Mouse (Mus musculus): ENCODE results near the gene Slc4a8. TPM values are rescaled to one million over a fixed set of nuclear protein-coding genes. Genes with fewer than 3 reads are reported as not detected.

Slc4a8 gene
- not detected in 2 replicates for polyA plus RNA-seq (2012)

DNA sequence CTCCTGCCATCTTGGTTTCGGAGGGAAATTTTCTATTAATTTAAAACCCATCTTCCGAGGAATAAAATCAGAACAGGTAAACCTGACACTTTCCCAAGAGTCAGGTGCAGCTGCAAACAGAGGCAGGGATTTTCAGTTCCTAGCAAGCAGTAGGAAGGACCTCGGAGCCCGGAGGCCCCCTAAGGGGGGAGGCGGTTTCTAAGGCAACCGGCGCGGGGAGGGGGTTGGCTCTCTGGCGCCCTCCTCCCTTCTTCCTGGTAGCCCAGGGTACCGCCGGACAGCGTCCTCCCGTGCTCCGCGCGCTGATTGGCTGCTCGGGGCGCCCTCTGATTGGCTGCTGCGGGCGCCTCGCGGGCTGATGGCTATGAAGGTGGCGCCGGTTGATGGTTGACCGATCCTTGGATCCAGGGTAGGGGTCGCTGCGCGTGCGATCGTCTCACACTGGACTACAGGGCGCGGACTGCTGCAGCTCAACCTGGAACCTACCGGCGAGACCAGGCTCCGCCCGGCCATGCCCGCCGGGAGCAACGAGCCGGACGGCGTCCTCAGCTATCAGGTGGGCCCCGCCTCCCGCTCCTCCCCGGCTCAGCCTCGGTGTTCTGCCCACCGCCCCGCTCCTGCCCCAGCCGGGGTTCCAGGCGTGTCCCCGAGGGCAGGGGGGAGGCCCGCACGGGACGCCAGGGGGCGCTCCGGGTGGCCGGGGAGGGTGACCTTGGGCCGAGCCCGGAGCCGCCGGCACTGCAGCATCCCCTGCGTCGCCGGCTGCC is at the start of gene Slc4a8:
Gene Slc4a8 (plus strand): TSS at position 329 of the 767 bp plus-strand sequence.
- TF ChIP-seq GATA1 (IDR thresholded peaks at IDR 0.05; ENCODE audit: low read length), result no peak

DNA sequence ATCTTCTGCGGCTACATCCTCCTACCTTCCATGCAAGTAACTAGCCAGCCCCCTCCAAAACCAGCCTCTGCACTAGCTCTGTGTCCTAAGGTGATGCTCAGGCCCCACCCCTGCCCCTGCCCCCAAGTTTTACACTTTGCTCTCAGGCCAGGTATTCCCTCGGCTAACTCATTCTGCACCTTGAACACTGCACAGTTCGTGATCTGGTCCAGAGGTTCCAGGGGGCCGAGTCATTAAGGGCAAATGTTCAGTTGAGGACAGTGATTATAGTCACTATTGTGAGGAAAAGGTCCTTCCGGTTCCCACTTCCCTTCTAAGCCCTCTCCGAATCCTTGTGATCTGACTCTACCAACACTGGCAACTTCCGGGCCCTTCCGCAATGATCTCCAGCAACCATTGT is 47.1 kb upstream of the Slc4a8 start:
- no peak for TF ChIP-seq GATA1 (IDR thresholded peaks at IDR 0.05; ENCODE audit: low read length)

DNA sequence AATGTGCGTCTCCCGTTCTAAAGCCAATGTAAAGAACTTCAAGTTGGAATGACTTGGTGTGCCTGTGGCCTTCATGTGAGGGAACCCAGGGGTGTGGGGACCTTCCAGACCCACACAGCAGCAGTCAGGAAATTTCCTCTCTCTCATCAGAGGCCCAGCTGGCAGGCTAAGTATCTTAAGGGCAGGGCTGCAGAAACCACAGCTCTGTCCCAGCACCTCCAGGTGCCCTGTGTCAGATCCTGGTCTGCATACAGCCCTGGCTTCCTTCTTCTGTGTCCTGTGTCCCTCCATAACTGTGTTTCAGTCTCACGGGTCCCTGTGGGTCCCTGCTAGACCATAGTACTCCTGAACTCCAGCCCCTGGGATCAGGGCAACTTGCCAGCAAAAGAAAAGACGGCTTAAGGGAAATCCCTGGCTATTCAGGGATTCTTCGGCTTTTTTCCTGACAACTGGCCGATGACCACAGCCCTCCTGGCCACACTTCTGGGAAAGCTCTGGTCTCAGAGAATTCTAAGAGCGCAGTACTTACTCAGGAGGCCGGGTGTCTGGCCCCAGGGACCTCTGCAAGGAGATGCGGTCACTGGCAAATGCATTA is 46.1 kb upstream of the Slc4a8 start:
- no peak for TF ChIP-seq GATA1 (IDR thresholded peaks at IDR 0.05; ENCODE audit: low read length)

DNA sequence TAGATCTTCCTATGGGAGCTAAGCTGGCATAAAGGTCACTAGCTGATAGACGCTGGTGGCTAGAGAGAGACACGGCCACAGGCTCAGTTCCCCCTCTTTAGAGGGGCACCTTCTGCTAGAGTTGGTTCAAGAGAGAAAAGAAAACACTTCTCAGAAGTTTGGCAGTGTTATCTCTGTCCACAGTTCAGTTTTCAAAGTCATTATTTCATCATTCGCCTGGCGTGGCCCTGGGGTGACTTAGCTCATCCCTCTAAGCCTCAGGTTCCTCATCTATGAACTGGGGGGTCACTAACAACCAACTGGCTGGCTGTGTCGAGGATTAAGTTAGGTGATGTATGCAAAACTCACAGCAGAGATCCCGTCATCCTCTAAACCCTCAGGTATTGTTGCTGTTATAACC is 43.6 kb upstream of the Slc4a8 start:
- no peak for TF ChIP-seq GATA1 (IDR thresholded peaks at IDR 0.05; ENCODE audit: low read length)

DNA sequence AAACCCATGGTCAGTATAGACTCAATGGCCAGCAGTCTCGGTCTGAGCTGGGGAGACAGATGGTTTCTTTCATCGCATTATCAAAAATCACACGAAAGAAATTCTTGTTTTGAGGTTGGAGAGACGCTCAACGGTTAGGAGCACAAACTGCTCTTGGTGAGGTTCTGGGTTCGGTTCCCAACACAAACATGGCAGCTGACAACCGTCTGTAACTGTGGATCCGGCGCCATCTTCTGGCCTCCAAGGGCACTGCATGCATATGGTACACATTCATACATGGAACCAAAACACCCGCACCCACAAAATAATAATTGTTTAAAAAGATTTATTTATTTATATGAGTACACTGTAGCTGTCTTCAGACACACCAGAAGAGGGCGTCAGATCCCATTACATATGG is 43.0 kb upstream of the Slc4a8 start:
- no peak for TF ChIP-seq GATA1 (IDR thresholded peaks at IDR 0.05; ENCODE audit: low read length)

DNA sequence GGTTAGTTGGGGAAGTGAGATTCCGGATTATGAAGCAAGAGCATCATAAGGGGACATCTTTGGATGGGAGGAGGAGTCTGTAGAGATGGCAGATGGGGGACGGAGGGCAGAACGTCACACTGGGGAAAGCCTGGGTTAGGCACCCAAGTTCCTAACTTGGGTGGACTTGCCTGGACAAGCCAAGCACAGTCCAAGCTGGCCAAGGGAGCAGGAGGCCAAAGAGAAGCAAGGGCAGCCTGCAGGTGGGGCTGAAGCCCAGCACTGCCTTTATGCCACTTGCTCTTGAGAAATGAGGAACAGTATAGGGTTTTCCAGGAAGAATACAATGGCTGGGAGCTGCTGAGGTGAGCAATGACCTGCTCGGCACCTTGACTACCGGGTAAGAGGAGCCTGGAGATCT is 42.3 kb upstream of the Slc4a8 start:
- TF ChIP-seq GATA1 (IDR thresholded peaks at IDR 0.05; ENCODE audit: low read length), result no peak

DNA sequence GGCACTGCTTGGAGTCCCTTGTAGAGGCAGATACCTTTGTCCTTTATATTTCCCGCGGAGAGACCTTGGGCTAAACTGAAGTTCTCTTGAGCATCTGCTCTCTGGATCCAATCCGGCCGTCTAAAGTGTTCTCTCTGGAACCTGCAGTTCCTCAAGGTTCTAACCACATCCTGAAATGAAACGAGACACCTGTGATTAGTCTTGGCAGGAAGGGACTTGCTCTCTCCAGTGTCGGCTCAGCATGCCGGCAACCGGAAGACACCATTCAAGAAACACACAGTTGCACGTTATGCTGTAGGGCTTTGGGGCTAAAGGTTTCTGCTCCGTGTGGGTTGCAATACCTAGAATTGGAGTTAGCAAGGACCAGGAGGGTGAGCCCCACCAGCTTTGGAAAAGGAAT is 41.5 kb upstream of the Slc4a8 start:
- TF ChIP-seq GATA1 (IDR thresholded peaks at IDR 0.05; ENCODE audit: low read length), result no peak

DNA sequence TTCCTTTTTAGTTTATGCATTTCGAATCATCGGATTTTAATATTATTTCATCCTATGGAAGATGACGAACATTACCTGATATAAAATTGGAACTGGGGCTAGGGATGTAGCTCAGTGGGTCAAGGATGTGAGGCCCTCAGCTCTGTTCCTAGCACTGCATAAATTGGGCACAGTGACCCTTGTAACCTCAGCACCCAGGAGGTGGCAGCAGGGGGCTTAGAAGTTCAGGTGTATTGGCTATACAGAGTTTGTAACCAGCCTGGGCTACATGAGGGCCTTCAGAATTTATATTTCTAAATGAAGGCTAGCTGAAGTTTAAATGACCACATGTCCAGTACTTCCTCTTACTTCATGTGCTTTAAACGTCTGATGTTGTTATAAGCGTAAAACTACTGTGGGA is 40.1 kb upstream of the Slc4a8 start:
- TF ChIP-seq GATA1 (IDR thresholded peaks at IDR 0.05; ENCODE audit: low read length), result no peak

DNA sequence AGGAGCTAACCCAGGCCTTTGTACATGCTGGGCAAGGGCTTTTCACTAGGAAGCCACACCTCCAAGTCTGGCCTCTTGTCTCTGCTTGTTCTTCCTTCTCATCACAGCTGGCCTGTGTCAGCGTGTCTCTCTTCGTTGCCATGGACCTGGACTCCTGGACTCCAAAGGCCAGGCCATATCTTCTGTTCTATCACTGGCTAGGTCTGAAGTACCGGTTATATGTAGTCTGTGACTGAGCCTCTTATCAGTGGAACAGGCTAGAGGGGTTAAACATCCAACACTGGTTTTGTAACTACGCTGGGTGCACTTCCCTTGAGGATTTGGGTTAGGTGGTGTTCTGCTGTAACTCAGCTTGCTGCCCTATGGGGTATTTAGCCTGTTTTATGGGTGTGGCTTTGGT is 39.5 kb upstream of the Slc4a8 start:
- TF ChIP-seq GATA1 (IDR thresholded peaks at IDR 0.05; ENCODE audit: low read length), result no peak

DNA sequence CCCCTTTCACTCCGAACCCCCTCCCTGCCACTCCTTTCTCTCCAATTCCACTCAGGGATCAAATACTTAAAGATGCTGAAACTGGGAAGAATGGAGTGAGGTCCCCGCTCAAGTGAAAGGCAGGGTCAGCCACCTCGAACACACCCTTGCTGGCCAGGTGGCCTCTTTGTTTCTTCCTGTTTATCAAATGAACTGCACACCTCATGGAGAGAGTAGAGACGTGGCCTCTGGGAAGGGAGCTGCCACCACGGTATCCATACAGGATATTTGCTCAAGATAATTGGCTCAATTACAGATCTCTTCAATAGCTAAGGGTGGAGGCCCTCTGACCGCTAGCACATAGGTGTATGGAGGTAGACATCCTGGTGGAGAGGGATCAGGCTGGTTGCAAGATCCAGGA is 39.0 kb upstream of the Slc4a8 start:
- TF ChIP-seq GATA1 (IDR thresholded peaks at IDR 0.05; ENCODE audit: low read length), result no peak

DNA sequence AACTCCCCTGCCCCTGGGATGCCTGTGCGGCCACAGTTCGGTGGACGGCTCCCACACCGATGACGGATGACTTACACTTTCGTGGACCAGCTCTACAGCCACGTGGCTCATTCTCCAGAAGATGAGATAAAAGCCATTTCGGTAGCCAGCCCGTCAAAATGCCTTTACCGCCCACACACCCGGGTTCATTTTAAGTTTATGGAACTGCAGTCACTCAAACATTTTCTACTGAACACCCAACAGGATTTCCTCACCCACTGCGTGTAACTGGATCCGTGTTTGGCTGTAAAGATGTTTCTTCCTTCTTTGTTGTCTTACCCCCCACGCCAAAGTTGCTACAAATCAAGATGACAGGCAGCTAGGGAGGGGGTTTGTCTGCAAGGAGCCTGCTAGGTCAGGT is 38.0 kb upstream of the Slc4a8 start:
- no peak for TF ChIP-seq GATA1 (IDR thresholded peaks at IDR 0.05; ENCODE audit: low read length)

DNA sequence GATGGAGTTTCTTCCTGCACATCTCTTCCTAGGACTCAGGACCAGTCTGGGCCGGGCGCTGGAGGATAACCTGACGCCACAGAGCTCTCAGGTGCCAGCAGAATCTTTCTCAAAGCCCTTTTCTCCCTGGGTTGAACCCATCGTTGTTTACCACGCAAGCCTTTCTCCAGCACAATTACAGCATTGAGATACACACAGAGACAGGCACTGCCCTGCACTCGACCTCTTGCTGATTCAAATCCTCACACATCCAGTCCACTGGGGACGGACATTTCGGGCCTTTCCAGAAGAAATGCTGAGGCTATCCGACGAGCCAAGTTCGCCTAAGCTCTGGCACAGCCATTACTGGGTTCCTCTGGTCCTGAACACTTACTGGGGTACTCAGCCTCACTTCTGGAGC is 34.8 kb upstream of the Slc4a8 start:
- no peak for TF ChIP-seq GATA1 (IDR thresholded peaks at IDR 0.05; ENCODE audit: low read length)

DNA sequence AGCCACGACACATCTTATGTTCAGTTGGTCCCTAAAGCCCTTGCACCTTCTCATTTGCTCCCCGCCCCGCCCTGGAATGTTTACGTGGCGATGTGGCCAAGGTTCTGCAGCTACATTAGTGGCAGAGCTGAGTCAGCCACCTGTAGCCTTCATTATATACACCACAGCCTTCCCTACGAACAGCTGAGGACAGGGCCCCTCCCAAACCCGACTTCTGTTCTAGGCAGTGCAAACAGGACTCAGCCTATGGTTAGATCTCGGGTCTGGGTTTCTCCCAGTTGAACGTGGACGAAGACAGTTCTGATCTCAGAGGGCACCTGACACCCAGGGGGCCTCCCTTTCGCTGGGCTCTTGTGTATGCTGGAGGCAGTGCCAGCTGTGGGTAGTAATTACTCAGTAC is 33.7 kb upstream of the Slc4a8 start:
- TF ChIP-seq GATA1 (IDR thresholded peaks at IDR 0.05; ENCODE audit: low read length), result no peak

DNA sequence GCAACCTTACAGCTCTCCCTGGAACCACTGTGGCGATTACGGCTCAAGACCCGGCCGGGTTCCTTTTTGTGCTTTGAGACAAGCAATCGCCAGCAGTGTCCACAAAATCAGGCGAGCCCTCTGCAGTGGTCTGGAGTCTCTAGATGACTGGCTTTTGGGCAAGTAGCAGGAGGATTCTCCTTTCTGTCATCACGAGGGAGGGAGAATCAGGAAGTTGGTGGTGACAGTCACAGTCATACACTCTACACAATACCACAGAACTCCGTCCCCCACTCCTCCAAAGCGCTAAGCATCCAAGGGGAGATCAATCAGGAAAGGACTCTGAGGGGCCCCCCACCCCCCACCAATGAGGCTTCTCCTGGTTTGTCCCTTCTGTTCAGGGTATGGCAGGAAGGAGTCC is 33.0 kb upstream of the Slc4a8 start:
- no peak for TF ChIP-seq GATA1 (IDR thresholded peaks at IDR 0.05; ENCODE audit: low read length)

DNA sequence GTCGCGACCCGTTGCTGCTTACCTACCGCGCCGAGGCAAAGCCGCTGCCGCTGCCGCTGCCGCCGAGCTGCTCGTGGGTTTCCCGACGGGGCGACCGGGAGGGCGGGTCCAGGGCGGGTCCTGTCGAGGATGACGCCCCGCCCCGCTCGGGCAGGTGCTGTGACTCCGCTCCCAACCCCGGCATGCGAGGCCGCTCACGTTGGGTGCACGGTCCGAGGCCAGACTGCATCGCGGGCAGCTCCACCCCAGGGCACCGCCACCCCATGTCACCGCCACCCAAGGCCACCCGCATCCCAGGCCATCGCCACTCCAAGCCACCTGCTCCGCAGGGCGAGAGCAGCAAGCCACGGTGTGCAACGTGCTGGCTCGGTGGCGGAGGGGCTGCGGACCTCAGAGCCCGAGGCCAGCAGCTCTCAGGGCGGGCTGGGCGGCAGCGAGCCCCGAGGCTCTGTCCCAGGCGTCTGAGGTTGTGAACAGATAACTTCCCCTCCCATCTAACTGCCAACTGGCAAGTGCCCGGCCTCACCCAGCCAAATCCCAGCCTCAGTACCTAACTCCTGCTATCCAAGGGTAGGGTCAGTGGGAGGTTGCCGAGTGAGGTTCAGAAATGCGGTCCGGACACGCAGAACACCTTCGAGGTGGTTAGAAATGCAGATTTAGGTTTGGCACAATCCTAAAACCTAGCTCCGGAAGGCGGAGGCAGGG is 32.1 kb upstream of the Slc4a8 start, which contains the start of gene Galnt6:
Gene Galnt6 (minus strand): TSS at position 96 of the 705 bp plus-strand sequence.
- TF ChIP-seq GATA1 (IDR thresholded peaks at IDR 0.05; ENCODE audit: low read length), result no peak

DNA sequence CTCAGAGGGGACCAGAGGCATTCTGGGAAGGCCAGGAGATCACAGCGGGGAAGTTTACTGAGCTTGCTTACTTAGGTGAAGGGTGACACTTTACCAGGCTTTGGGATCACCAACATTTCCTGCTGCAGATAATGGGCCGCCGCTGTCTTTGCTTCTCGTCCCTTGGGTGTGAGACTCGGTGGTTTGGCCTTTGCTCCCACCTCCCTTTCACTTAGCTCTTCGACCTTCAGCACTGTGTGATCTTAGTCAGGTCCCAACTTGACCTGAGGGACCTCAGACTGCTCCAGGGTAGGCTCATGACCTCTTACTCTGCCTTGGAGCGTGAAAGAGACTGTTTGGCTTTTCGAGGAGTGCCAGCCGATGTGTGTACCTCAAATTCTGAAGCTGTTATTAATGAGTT is 30.5 kb upstream of the Slc4a8 start:
- no peak for TF ChIP-seq GATA1 (IDR thresholded peaks at IDR 0.05; ENCODE audit: low read length)

DNA sequence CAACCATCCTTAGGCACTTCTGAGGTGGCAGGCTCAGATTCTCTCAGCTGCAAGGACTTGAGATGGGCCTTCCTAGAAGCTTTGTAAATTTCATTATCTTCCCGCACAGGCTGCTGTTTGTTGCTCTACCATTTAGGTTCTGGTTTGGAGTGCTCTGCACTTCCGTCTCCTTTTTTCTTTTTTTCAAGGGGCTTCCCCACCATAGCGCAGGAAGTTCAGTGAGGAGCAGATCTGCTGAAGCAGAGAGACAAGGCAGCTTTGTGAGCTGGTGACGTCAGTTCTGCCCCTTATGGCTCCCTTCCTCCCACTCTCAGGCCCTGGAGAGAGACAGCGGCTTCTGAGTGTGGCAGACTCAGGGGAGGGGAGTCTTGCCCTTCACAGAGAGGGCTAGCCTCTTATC is 29.0 kb upstream of the Slc4a8 start:
- TF ChIP-seq GATA1 (IDR thresholded peaks at IDR 0.05; ENCODE audit: low read length), result no peak
